Mouse (Mus musculus) CD4-positive, CD25-positive, alpha-beta regulatory T cell, adult 2 months (primary cell): ENCODE results near the gene Adra1b.

Experiments used
- DNase-seq: peaks from one replicate; pipeline ENCODE4 v3.0.0-alpha.2; 2012; ENCODE audit warnings: low read depth, low spot score

The Adra1b gene

GRCm38 (mm10) chr11:43895323-43895722 is 5.7 kb downstream of the Adra1b start:
- DNase-seq, result no peak

GRCm38 (mm10) chr11:43892546-43892945 is 8.5 kb downstream of the Adra1b start:
- DNase-seq, result no peak

- DNase-seq, result no peak
Observed at GRCm38 (mm10) chr11:43891457-43891856, 9.6 kb downstream of the Adra1b start.

GRCm38 (mm10) chr11:43889208-43889915 is 11.6 kb downstream of the Adra1b start:
- no peak for DNase-seq

GRCm38 (mm10) chr11:43888736-43889135 is 12.3 kb downstream of the Adra1b start:
- no peak for DNase-seq

GRCm38 (mm10) chr11:43887597-43887996 is 13.4 kb downstream of the Adra1b start:
- DNase-seq, result no peak

GRCm38 (mm10) chr11:43884521-43884920 is 16.5 kb downstream of the Adra1b start:
- DNase-seq, result no peak

GRCm38 (mm10) chr11:43883641-43884181 is 17.3 kb downstream of the Adra1b start:
- no peak for DNase-seq

GRCm38 (mm10) chr11:43877211-43877610 is 23.8 kb downstream of the Adra1b start:
- no peak for DNase-seq

GRCm38 (mm10) chr11:43867721-43868281 is 33.2 kb downstream of the Adra1b start:
- no peak for DNase-seq

- DNase-seq, result no peak
Observed at GRCm38 (mm10) chr11:43865298-43866165, 35.5 kb downstream of the Adra1b start.

GRCm38 (mm10) chr11:43853046-43853445 is 48.0 kb downstream of the Adra1b start:
- no peak for DNase-seq

- DNase-seq, result no peak
Observed at GRCm38 (mm10) chr11:43848056-43848455, 53.0 kb downstream of the Adra1b start.

GRCm38 (mm10) chr11:43841596-43841995 is 59.4 kb downstream of the Adra1b start:
- DNase-seq, result no peak

- DNase-seq, result no peak
Observed at GRCm38 (mm10) chr11:43840491-43840890, 60.5 kb downstream of the Adra1b start.

- no peak for DNase-seq
Observed at GRCm38 (mm10) chr11:43835880-43836740, 64.9 kb downstream of the Adra1b start.

- no peak for DNase-seq
Observed at GRCm38 (mm10) chr11:43835456-43835855, 65.6 kb downstream of the Adra1b start.

GRCm38 (mm10) chr11:43834531-43834930 is 66.5 kb downstream of the Adra1b start:
- no peak for DNase-seq

- DNase-seq, result no peak
Observed at GRCm38 (mm10) chr11:43831530-43831929, 69.5 kb downstream of the Adra1b start.

GRCm38 (mm10) chr11:43826769-43827168 is 74.2 kb downstream of the Adra1b start:
- DNase-seq, result no peak

- no peak for DNase-seq
Observed at GRCm38 (mm10) chr11:43823349-43823748, 77.7 kb downstream of the Adra1b start.
